8 mouse cellular contexts compared by ENCODE assay signal in genomic region chr13:49247740-49248466, GRCm38 (mm10). TPM values are rescaled to one million over a fixed set of nuclear protein-coding genes. Genes with fewer than 3 reads are reported as not detected.
A peak's percentile ranks its signal among the peaks of the same experiment; 100 is the strongest.
DNase-seq lines count a peak whose midpoint lies in the region; ATAC-seq and TF ChIP-seq lines count a peak whose summit lies in the region.

No protein-coding gene starts in this region.

- H3K27me3 ChIP-seq in hindbrain, embryonic 11.5 days (ENCODE audit: control insufficient read depth, insufficient read depth, low read length) = peaks cover 23% of the 10 kb centered on the region
- peaks cover 30% of the 10 kb centered on the region for H3K27me3 ChIP-seq in limb, embryonic 14.5 days (ENCODE audit: control insufficient read depth, insufficient read depth, low read length)
- H3K27me3 ChIP-seq in midbrain, embryonic 16.5 days (ENCODE audit: control insufficient read depth, insufficient read depth, low read depth, low read length) = peaks cover 23% of the 10 kb centered on the region
- H3K27me3 ChIP-seq in testis, adult 2 months (ENCODE audit: control insufficient read depth, insufficient read depth, low read length) = no peaks in the 10 kb centered on the region

- H3K4me2 ChIP-seq in hindbrain, embryonic 11.5 days (replicated peaks; ENCODE audit: low read depth, low read length) = peak overlapping the region; percentile 55
- H3K4me2 ChIP-seq in limb, embryonic 14.5 days (replicated peaks; ENCODE audit: low read depth, low read length, severe bottlenecking) = peak overlapping the region; percentile 81
- peak overlapping the region; percentile 57 for H3K4me2 ChIP-seq in midbrain, embryonic 16.5 days (ENCODE audit: low read length)

- no peak overlapping the region for H3K9ac ChIP-seq in hindbrain, embryonic 11.5 days (ENCODE audit: low read depth, low read length)
- H3K9ac ChIP-seq in limb, embryonic 14.5 days (ENCODE audit: low read depth, low read length, severe bottlenecking) = peak overlapping the region; percentile 43
- peak overlapping the region; percentile 18; the same call in 1 of the 2 replicates for H3K9ac ChIP-seq in midbrain, embryonic 16.5 days (ENCODE audit: low read depth, low read length)

- H3K9me3 ChIP-seq in hindbrain, embryonic 11.5 days (ENCODE audit: control insufficient read depth, low read length) = no peaks in the 10 kb centered on the region
- H3K9me3 ChIP-seq in limb, embryonic 14.5 days (ENCODE audit: control insufficient read depth, low read length) = no peaks in the 10 kb centered on the region
- no peaks in the 10 kb centered on the region for H3K9me3 ChIP-seq in midbrain, embryonic 16.5 days (replicated peaks; ENCODE audit: control insufficient read depth, low read length, poor library complexity, severe bottlenecking)

- 2% methylated on average over 58 of the region's 58 CpGs for WGBS in hindbrain, embryonic 11.5 days
- WGBS in limb, embryonic 14.5 days = 2% methylated on average over 58 of the region's 58 CpGs
- WGBS in midbrain, embryonic 16.5 days = 2% methylated on average over 58 of the region's 58 CpGs

- H3K4me1 ChIP-seq in hindbrain, embryonic 11.5 days (replicated peaks; ENCODE audit: control insufficient read depth, insufficient read depth, low read length) = peaks cover 4% of the 10 kb centered on the region; the same call in 1 of the 2 replicates
- no peaks in the 10 kb centered on the region for H3K4me1 ChIP-seq in limb, embryonic 14.5 days (ENCODE audit: control insufficient read depth, insufficient read depth, low read length)
- H3K4me1 ChIP-seq in midbrain, embryonic 16.5 days (ENCODE audit: control insufficient read depth, insufficient read depth, low read length) = peaks cover 2% of the 10 kb centered on the region; the same call in 1 of the 2 replicates
- H3K4me1 ChIP-seq in testis, adult 2 months (ENCODE audit: control insufficient read depth, insufficient read depth, low read length) = peaks cover 17% of the 10 kb centered on the region

- H3K27ac ChIP-seq in hindbrain, embryonic 11.5 days (ENCODE audit: low read depth, low read length) = no peak overlapping the region
- no peak overlapping the region for H3K27ac ChIP-seq in limb, embryonic 14.5 days (replicated peaks; ENCODE audit: low read depth, low read length)
- no peak overlapping the region for H3K27ac ChIP-seq in midbrain, embryonic 16.5 days (ENCODE audit: low read length)
- H3K27ac ChIP-seq in testis, adult 2 months (ENCODE audit: control insufficient read depth, insufficient read depth, low read depth, low read length) = peak overlapping the region; percentile 81

- ATAC-seq in hindbrain, embryonic 11.5 days (ENCODE audit: low FRiP score) = peak; percentile 43; the same call in 1 of the 2 replicates
- ATAC-seq in limb, embryonic 14.5 days (ENCODE audit: low FRiP score, low read depth) = peak; percentile 50; the same call in 1 of the 2 replicates
- peak; percentile 47 for ATAC-seq in midbrain, embryonic 16.5 days

- no peaks in the 10 kb centered on the region for H3K36me3 ChIP-seq in hindbrain, embryonic 11.5 days (ENCODE audit: control insufficient read depth, insufficient read depth, low read length)
- no peaks in the 10 kb centered on the region for H3K36me3 ChIP-seq in limb, embryonic 14.5 days (ENCODE audit: control insufficient read depth, insufficient read depth, low read length)
- no peaks in the 10 kb centered on the region for H3K36me3 ChIP-seq in midbrain, embryonic 16.5 days (ENCODE audit: control insufficient read depth, insufficient read depth, low read length)
- no peaks in the 10 kb centered on the region for H3K36me3 ChIP-seq in testis, adult 2 months (ENCODE audit: control insufficient read depth, insufficient read depth, low read length)

- no peak for TF ChIP-seq POLR2A in limb, embryonic 14.5 days (IDR thresholded peaks at IDR 0.05; ENCODE audit: borderline replicate concordance, extremely low read depth, insufficient read depth, insufficient read length)
- peak; percentile 81 for TF ChIP-seq POLR2A in testis, adult 2 months (IDR thresholded peaks at IDR 0.05; ENCODE audit: control insufficient read depth, low read depth, low read length)

- no peak for TF ChIP-seq CTCF in testis, adult 2 months (IDR thresholded peaks at IDR 0.05; ENCODE audit: control insufficient read depth, insufficient read depth, insufficient replicate concordance, low read depth, low read length)

- peak overlapping the region; percentile 29 for H3K4me3 ChIP-seq in hindbrain, embryonic 11.5 days (ENCODE audit: low read depth, low read length)
- peak overlapping the region; percentile 44 for H3K4me3 ChIP-seq in limb, embryonic 14.5 days (replicated peaks; ENCODE audit: low read length)
- peak overlapping the region; percentile 31 for H3K4me3 ChIP-seq in midbrain, embryonic 16.5 days (ENCODE audit: low read depth, low read length)
- H3K4me3 ChIP-seq in testis, adult 2 months (ENCODE audit: control insufficient read depth, low read depth, low read length) = peak overlapping the region; percentile 82

- peak; percentile 60 to 64 for DNase-seq in adrenal gland, adult (ENCODE audit: inconsistent age in 2 of 2, low spot score in 1 of 2)
- DNase-seq in adrenal gland, adult 8-10 months = no peak
- peak; percentile 24 for DNase-seq in c-Kit-positive CD71-positive TER-119-positive erythroid progenitor cells, embryonic 14.5 days (ENCODE audit: low spot score)
- peak; percentile 54 for DNase-seq in hindbrain, embryonic 11.5 days (ENCODE audit: low spot score)
- DNase-seq in limb, embryonic 14.5 days (ENCODE audit: low spot score) = no peak
- no peak for DNase-seq in layer of hippocampus, adult 11-12 months (ENCODE audit: low spot score)

RNA-seq across cellular contexts. Expression of gene Susd3, which starts 0.6 kb away (rescaled TPM):
- 10 to 100 TPM in 2 of 4 experiments, 1 to 10 TPM in 2; 3.0 to 97.4 (median 38.5) TPM for total RNA-seq in adrenal gland, adult 8-10 months (2022)
- 0.63 and 0.73 TPM in 2 replicates for polyA plus RNA-seq in hindbrain, embryonic 11.5 days (2014; fragmentation: Nextera tagmentation; extraction: Ambion mirVana)
- 2.1 and 2.6 TPM in 2 replicates for polyA plus RNA-seq in limb, embryonic 14.5 days (2012; rRNA removed)
- polyA plus RNA-seq in limb, embryonic 14.5 days (2014; fragmentation: Nextera tagmentation; extraction: Ambion mirVana) = 2.2 and 2.8 TPM in 2 replicates
- 0.38 and 0.68 TPM in 2 replicates for polyA plus RNA-seq in midbrain, embryonic 16.5 days (2015; fragmentation: Nextera tagmentation; extraction: Ambion mirVana)
- 37.7 and 51.3 TPM in 2 replicates for polyA plus RNA-seq in testis, adult 2 months (2012; rRNA removed)

RNA-seq across cellular contexts. Expression of gene Card19, which starts 32.1 kb away (rescaled TPM):
- total RNA-seq in adrenal gland, adult 8-10 months (2022) = 10 to 100 TPM; 44.8 to 81.7 (median 62.8) TPM
- polyA plus RNA-seq in hindbrain, embryonic 11.5 days (2014; fragmentation: Nextera tagmentation; extraction: Ambion mirVana) = 20.3 and 27.4 TPM in 2 replicates
- polyA plus RNA-seq in limb, embryonic 14.5 days (2012; rRNA removed) = 71.3 and 93.1 TPM in 2 replicates
- polyA plus RNA-seq in limb, embryonic 14.5 days (2014; fragmentation: Nextera tagmentation; extraction: Ambion mirVana) = 67.1 and 71.4 TPM in 2 replicates
- polyA plus RNA-seq in midbrain, embryonic 16.5 days (2015; fragmentation: Nextera tagmentation; extraction: Ambion mirVana) = 26.5 and 27.6 TPM in 2 replicates
- polyA plus RNA-seq in testis, adult 2 months (2012; rRNA removed) = 22.0 and 28.9 TPM in 2 replicates

Comparison
In these comparisons a context has a peak if more than half of its experiments do, and no peak if none do; other contexts are left out.
1. DNase-seq: peak in adrenal gland, adult (2 of 2), c-Kit-positive CD71-positive TER-119-positive erythroid progenitor cells, embryonic 14.5 days (single experiment) and hindbrain, embryonic 11.5 days (single experiment); none in adrenal gland, adult 8-10 months (single experiment), limb, embryonic 14.5 days (single experiment) and layer of hippocampus, adult 11-12 months (single experiment).
2. H3K4me3 ChIP-seq: peak in every context shown above with its lines; median percentile 82 in testis, adult 2 months; 44 in limb, embryonic 14.5 days; 31 in midbrain, embryonic 16.5 days; 29 in hindbrain, embryonic 11.5 days.
3. RNA of gene Susd3, which starts 0.6 kb away (polyA plus RNA-seq): 37.7 to 51.3 TPM in testis, adult 2 months; 2.1 to 2.8 TPM in limb, embryonic 14.5 days, 0.63 to 0.73 TPM in hindbrain, embryonic 11.5 days and 0.38 to 0.68 TPM in midbrain, embryonic 16.5 days; every median in the first group is over 10 times any median in the second.
4. Peak in every context shown above with its lines, with median percentiles within 50 percentile points of each other: ATAC-seq and H3K4me2 ChIP-seq.